Mouse (Mus musculus): ENCODE data around the gene Baiap2l1.

DNA sequence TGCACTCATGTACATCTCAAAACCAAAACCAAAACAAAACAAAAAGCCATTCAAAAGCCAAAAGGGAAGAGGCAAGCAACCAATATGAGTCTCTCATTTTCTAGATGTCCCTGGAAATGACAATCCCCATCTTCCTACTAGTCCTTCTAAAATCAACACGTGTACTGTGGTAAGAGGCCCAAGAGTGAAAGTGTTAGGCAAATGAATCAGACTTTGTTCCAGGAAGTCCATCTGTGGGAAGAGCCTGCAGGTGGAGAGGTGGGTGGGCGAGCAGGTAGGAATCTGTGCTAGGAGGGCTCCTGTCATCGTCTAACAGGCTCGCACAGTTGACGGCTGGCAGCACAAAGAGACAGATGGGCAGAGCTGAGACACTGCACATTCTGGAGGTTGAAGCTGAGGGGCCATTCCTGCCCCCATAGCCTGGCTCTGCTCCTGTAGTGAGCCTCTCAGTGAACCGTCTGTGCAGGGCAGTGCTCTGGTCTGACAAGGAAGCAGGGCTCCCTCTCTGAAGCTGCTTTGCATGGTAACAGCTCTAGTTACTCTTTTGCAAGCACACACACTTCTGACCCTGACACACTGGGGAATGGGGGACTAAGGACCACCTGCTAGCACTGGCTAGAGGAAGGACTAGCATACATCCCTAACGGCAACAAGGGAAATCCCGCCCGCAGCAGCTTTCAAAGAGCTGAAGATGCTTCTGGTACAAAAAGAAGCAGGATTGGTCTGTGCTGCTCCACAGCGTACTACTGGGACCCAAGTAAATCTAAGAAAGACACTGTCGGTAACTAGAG, 75.2 kb downstream of the Baiap2l1 start:
- TF ChIP-seq EP300 (IDR thresholded peaks at IDR 0.05; ENCODE audit: insufficient read depth, low read depth, low read length) = no peak
- TF ChIP-seq CTCF (IDR thresholded peaks at IDR 0.05) = no peak

Data from heart, adult 2 months (tissue).